Mouse (Mus musculus) liver, embryonic 14.5 days (tissue): Measurements from ENCODE around the gene 4921530L21Rik.

Source experiments
- CTCF ChIP-seq: IDR thresholded peaks from 2 replicates; pipeline ENCODE4 v1.5.1; 2016; ENCODE audit warnings: antibody characterized with exemption, low read depth, control low read depth
- EP300 ChIP-seq: IDR thresholded peaks from 2 replicates; pipeline ENCODE4 v1.6.1; 2016; ENCODE audit warnings: antibody characterized with exemption, low read depth

GRCm38 (mm10) chr14:95880954-95881353 is at the start of gene 4921530L21Rik:
- no peak for TF ChIP-seq CTCF
- no peak for TF ChIP-seq EP300
